Mouse (Mus musculus): ENCODE results near the gene Trp53i13.

Gene Trp53i13

DNA sequence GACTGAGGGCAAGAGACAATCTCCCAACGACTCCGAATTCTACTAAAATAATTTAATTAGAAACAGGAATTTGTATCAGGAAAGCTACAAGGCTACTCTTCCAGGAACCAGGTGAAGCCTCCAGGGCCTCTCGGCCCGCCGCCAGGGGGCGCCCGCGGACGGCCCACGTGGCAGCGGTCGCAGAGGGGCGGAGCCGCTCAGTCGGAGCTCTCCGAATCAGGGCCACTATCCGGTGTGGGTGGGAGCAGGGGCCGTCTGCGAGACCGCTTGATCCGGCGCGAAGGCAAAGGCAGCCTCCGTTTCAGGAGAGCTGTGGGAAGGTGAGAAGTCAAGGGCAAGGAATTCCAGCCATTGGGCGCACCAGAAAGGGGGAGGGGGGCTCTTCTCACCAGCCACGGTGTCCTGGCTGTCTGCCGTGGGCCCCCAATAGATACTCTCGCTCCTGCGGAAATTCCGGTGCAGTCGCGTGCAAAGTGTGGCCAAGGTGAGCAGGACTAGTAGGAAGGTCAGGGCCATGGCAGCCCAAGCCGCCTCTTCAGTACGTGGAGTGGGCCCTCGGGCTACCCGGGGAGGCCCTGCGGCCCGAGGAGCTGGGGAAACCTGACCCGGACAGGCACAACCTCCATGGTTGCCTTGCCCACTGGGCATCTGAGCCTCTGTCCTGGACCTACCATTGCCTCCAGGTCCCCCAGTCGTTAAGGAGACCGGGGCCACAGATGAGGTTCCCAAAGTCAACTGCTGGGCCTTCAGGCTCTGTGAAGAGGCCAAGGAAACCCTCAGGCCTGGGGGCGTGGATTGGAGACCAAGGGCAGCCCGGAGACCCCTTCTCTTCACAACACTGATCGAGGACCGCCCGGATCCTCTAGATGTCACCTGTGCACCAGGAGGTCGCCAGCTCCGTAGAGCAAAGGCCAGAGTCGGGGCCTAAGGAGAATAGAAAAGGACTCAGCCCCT is 7.4 kb downstream of the Trp53i13 start:
- peak; percentile 85 for DNase-seq (ENCODE audit: low spot score)

DNA sequence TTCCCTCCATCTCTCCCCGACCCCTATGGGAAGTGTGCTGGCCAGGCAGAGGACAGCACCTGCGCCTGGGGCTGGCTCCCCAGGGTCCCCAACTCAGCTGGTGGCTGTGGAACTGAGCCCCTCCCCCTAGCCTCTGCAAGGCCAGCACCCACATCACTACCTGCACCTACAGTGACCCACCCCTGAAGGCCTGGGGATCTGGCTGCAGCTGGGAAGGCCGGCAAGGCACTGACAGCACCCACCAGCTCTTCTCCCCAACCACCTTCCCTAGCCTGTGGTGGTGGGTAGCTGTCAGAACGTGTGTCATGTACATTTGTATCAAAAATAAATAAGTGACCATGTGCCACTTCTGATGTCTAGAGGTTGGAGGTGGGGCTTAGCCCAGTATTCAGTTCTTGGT is 8.4 kb downstream of the Trp53i13 start:
- DNase-seq (ENCODE audit: low spot score) = no peak

DNA sequence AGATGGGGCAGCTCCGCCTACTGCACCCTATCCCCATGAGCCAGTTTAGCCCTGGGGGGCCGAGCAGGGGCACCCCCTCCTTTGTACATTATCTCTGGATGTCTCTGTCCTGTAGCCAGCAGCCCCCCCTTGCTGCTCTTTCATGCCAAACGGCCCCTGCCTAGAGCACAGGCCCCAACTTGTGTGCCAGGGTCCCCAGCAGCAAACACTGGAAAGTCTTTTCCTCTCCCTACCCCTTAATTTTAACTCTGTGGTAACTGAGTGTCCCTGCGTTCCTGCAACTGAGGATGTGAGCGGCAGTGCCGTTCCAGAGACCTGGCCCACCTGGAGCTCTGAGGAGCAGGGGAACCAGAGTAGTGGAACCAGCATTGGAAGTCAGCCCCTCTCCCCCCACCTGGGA is 8.8 kb downstream of the Trp53i13 start:
- no peak for DNase-seq (ENCODE audit: low spot score)

DNA sequence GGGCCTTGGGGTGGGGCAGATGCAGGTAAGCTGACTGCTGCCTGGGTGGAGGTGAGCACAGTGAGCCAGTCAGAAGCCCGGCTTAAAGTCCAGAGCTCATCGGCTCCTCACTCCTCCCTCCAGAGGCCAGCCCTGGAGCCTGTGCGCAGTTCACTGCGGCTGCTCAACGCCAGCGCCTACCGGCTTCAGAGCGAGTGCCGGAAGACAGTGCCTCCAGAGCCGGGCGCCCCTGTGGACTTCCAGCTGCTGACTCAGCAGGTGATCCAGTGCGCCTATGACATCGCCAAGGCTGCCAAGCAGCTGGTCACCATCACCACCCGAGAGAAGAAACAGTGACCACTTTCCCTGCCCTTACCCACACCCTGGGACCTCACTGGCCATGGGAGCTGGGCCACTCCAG is 9.5 kb downstream of the Trp53i13 start:
- no peak for DNase-seq (ENCODE audit: low spot score)

DNA sequence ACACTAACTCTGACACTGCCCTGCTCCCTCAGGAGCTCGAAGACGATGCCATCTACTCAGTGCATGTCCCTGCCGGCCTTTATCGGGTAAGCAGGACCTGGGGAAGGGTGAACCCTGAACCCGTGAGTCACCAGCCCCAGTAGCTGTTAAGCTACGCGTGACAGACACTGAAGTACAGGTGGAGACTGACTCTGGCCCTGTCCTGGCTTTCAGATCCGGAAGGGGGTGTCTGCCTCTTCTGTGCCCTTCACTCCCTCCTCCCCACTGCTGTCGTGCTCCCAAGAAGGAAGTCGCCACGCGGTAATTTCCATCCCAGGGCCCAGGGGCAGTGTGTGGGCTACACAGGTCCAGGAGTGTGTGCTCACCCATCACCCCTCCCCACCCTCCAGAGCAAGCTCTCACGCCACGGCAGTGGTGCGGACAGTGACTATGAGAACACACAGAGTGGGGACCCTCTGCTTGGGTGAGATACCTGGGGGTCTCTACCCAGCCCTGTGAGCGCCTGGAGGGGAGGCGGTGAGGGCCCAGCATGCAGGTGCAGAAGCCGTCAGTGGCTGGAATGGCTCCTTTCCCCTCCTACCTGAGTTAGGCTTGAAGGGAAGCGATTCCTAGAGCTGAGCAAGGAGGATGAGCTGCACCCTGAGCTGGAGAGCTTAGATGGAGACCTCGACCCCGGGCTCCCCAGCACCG is 10.3 kb downstream of the Trp53i13 start:
- DNase-seq (ENCODE audit: low spot score) = no peak

DNA sequence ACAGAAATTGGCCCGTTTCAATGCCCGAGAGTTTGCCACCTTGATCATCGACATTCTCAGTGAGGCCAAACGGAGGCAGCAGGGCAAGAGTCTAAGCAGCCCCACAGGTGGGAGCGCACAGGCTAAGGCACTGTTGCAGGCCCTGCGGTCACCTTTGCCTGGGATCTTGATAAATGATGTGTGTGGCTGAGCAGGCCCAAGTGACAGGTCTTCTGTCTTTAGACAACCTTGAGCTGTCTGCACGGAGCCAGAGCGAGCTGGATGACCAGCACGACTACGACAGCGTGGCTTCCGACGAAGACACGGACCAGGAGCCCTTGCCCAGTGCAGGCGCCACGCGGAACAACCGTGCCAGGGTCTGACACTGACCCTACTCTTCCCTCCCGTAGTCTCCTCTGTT is 11.4 kb downstream of the Trp53i13 start:
- no peak for DNase-seq (ENCODE audit: low spot score)

DNA sequence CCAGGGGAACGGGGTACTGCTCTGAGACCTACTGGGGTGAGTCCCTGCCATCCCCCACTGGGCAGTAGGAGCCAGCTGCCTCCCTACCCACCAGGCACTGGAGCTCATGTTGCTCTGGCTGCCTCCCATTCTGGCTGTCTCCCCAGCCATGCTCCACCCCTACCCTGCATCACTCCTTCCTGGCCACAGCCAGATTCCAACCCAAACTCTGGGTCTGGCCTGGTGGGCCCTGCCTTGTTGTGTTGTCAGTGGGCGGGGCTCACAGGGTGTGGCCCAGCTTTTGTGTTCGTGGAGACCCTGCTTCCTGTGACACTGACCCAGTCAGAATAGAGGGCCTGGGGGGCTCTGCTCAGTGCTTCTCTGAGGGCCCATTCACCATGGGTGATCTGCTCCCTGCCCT is 12.3 kb downstream of the Trp53i13 start:
- no peak for DNase-seq (ENCODE audit: low spot score)

DNA sequence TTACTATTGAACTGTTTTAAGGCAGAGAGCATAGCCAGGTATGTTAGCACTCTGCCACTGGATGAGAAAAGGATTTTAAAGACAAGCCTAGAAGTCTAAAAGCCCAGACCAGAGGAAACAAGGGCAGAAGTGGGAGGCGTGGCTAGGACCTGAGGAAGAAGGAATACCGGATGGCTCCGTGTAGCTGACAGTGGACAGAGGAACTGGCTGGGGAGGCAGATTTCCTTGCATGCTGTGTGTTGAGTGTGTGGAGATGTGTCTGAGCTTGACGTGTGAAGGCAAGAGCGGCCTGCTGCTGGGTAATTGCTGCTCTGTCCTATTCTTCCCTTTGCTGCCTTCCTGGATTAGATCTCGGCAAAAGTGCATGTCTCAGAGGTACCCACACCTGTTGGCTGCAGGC is 13.3 kb downstream of the Trp53i13 start:
- DNase-seq (ENCODE audit: low spot score) = no peak

DNA sequence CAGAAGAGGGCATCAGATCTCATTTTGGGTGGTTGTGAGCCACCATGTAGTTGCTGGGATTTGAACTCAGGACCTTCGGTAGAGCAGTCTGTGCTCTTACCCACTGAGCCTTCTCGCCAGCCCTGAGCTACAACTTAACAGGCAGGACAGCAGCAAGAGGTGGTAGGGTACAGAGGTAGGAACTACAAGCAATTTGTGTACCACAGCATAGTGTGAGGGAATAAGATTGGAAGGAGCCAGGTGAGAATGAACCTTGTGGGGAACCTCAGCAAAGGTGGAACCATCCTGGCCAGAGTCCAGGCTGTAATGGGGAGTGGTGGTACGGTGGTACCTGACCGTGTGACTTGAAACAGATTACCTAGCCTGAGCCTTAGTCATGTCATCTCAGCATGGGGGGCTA is 13.8 kb downstream of the Trp53i13 start:
- no peak for DNase-seq (ENCODE audit: low spot score)

DNA sequence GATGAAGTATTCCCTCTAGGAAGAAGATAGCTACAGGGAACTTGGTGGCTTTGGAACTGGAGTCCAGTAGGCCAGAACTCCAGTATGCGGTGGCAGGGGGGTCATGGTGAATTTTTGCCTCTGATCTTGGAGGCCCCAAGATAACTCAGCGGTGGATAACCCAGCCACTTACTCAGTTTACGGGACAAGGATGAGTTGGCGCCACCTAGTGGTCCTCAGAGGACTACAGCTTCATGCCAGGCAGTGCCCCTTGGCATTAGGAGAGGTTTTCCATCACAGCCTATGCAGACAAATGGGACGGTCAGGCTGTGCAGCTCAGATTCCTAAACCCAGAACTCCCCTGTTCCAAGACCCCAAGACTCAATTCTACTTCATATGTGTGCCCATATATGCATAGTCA is 14.4 kb downstream of the Trp53i13 start:
- peak; percentile 89 for DNase-seq (ENCODE audit: low spot score)

DNA sequence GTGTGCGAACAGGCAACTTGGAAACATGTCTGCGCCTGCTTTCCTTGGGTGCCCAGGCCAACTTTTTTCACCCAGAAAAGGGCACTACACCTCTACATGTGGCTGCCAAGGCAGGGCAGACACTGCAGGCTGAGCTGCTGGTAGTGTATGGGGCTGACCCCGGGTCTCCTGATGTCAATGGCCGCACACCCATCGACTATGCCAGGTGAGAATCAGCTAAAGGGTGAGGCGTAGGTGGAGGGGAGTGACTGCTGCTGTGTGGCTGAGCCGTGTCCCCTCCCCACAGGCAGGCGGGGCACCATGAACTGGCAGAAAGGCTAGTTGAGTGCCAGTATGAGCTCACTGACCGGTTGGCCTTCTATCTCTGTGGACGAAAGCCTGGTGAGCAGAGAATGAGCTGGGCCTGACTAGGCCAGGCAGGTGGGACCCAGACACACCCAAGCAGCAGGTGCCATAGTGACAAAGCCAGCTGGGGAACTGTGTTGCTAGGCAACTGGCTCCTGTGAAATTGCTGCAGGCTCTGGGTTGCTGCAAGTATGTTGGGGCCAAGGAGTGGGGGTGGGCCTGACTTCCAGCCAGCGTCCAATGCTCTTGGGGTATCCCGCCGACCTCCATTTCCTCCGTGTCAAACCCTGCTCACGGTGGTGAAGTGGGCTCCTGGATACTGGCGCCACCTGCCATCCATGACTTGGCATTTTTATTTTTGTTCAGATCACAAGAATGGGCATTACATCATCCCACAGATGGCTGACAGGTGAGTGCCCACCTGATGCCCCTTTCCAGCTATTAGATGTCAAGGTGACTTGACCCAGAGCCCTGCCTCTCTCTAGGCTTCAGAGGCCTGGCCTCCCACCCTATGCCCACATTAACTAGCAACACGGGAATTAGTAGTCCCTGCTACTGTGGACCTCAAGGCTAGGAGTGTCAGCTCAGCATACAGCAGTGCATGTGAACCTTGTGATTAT is 15.1 kb downstream of the Trp53i13 start:
- DNase-seq (ENCODE audit: low spot score) = no peak

DNA sequence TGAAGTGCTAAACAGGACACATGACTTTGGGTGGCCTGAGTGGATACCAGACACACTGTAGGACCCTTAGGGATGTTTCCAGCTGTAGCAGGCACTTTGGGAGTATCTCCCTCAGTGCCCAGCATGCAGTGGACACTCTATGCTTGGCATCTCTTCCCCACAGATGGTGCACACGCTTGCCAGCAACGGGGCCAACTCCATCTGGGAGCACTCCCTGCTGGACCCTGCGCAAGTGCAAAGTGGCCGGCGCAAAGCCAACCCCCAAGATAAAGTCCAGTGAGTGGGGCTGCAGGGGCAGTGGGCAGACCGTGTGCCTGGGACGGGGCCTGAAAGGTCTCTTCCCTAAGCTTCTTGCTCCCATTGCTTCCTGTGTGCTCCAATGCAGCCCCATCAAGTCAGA is 16.4 kb downstream of the Trp53i13 start:
- DNase-seq (ENCODE audit: low spot score) = no peak

DNA sequence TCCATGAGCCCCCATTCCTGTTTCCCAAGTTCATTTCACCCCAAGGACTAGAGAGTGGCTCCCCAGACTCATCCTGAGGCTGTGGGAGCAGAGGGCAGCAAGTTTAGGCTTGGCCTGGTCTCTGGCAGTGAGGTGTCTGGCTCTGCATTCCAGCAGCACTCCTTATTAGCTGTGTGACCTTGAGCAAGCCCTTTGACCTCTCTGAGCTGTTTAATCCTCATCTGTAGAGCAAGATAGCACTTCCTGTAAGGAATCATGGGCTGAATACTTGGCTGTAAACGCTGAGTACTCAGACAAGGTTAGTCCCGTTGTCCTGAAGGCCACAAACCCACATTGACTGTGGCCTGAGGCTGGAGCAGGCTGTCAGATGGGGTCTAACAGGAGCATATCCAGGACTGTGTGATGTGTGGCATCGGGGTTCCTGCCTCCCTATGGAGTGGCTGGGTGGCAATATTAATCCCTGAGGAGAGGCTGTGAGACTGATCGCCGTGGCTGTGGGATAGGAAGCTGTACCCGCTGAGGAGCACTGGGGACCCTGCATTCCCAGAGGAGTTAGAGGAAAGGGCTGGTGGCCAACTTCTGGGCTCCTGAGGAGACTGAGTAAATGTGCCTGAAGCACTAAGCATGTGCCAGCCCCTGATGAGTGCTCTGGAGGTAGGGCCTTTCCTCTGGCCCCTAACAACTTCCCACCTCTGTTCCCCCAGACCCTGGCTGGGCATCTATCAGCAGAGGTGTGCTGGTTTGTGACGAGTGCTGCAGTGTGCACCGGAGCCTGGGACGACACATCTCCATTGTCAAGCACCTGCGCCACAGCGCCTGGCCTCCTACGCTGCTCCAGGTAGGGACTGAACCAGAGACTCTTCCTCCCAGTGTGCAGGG is 17.3 kb downstream of the Trp53i13 start:
- no peak for DNase-seq (ENCODE audit: low spot score)

DNA sequence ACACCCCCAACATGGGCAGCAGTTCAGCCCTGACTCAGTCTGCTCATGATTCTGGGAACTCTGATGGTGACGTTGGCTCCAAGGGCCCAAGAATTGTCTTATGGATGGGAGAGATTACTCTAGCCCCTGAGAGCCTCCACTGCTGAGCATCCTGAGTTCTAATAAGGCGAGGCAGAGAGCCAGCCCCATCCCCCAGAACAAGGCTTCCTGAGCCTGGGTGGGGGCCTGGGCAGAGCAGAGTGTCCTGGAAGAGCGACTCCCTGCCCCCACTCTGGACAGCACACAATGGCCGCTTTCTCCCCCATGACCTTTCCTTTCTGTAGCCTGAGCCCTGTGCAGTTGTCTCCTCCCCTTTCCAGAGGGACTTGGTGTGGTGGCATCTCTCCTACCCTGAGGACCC is 17.9 kb downstream of the Trp53i13 start:
- DNase-seq (ENCODE audit: low spot score) = no peak

DNA sequence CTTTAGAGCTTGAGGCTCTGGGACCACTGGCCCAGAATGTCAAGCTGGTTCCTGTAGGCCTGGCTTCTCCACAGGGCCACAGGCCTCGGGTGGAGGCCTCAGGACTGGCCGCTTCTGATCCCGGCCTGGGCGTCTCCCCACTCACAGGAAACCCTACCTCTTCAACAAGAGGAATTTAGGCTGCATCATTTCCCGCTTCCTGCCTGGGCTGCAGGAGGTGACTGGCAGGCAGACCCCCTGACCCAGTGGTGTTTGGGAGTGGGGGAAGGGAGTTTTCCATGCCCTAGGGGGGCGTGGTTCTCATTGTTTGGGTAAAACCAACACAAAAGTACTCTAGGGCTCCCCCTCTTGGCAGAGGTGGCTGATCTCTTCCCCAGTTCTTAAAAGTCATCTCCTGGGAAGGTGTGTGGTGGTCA is 18.4 kb downstream of the Trp53i13 start:
- no peak for DNase-seq (ENCODE audit: low spot score)

DNA sequence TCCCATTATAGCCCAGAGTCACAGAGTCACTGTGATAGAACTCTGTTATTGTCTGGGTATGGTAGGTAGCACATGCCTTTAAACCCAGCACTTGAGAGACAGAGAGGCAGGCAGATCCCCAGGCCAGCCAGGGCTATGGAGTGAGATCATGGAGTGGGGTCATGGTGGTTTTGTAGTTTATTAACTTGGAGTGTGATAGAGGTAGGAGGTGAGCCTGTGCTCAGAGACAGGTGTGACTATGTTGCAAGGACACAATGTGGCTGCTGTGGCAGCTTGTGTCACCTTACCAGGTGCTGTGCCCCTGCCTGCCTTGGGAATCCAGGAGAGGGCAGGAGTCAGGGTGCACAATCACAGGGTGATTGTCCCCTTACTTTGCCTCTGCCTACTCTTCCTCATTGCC is 20.3 kb downstream of the Trp53i13 start:
- no peak for DNase-seq (ENCODE audit: low spot score)

DNA sequence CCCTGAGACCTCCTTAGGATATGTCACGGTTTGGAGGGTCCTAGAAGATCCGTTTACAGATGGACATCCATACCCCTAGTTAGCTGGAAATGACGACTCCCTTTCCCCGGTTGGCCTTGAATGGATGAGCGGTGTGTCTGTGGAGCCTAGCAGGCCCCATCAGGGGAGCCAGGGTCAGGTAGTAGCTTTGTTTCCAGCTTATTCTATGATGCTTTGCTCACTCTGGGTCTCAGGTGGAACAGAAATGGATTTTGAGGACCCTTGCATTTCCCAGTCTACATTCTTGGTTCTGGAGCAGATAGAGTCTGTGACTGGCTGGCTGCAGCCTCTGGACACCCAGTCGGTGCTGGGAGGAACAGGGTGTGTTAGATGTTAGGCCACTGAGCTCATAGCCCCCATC is 21.0 kb downstream of the Trp53i13 start:
- DNase-seq (ENCODE audit: low spot score) = no peak

DNA sequence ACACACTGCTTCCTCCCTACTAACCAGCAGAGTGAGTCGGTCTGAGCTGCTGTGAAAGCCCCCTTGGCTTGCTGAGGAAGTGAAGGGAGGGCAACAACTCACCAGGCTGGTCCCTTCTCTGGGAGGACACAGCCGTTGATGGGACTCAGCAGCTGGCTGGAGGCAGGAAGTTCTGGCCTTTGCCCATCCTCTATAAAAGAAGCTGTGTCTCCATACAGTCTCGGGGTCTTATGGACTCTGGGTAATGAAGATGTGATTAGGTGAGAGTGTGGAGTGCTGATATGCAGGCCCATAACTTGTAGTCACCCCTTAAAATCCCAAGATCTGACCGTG is 21.5 kb downstream of the Trp53i13 start:
- DNase-seq (ENCODE audit: low spot score) = no peak

DNA sequence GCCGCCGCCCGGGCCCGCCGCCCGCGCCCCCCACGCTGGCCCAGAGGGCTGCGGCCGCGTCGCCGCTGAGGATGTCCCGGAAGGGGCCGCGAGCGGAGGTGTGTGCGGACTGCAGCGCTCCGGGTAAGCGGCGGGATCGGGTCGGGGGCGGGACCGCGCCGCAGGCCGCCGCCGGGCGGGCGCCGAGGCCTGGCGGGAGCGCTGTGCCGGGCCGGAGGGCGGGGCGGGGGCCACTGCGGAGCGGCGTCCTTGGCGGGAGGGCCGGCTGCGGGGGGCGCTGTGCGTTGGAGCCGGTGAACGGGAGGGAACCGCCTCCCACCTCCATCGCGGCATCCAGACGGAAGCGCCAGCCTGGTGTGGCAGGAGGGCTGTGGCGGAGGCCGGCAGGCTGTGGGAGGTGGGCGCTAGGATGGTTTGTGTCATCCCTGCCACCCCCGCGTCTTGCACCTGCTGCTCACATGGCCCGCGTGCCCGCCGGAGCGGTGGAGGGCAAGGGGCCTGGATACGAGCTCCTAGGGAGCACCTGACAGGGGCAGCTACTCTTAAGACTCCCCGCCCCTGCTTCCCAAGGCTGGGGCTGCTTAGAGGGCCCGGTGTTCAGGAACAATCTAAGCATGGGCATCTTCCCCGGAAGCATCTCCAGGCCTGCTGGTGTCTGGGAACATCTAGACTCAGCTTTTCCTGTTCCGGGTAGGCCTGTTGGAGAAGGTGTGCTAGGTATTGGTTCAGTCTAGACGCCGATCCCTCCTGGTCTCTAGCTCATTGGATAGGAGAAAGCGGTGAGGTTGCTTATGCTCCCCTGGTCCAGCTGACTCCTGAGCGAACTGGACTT is 22.1 kb downstream of the Trp53i13 start, which contains the start of gene Git1:
Gene Git1, plus strand, starts transcription at position 51 of the 832 bp plus-strand sequence.
- no peak for DNase-seq (ENCODE audit: low spot score)

DNA sequence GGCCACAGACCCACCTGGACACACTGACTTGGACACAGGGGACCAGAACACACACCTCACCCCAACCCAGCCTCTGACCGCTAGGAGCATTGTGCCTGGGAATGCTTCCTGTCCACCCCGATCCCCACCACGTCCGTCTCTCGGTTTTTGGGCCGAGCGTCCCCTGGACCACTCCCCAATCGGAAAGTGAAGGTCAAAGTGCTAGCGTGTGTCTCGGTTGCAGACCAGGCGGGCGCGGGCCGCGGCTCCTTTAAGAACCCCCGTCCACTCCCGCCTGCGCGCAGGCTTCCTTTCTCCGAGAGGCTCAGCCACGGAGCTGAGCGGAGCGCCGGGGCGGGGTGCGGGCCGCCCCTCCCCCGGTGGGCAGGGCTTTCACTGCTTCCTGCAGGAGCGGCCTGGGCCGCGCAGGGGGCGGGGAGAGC is 22.9 kb downstream of the Trp53i13 start:
- DNase-seq (ENCODE audit: low spot score) = peak; percentile 93
